Mouse (Mus musculus) midbrain, embryonic 14.5 days (tissue): Measurements from ENCODE around the gene Map2k6. TPM values are rescaled to one million over a fixed set of nuclear protein-coding genes. Genes with fewer than 3 reads are reported as not detected.
A peak's percentile ranks its signal among the peaks of the same experiment; 100 is the strongest.

Source experiments
- ATAC-seq: fragments of 200-750 bp; cut with Nextera tagmentation; 2 replicates; pipeline ENCODE4 v1.8.0; 2017; ENCODE audit warnings: moderate number of reproducible peaks, moderate library complexity; ENCODE audit not compliant: low FRiP score, low TSS enrichment
- DNase-seq: peaks from one replicate; pipeline ENCODE4 v3.0.0-alpha.2; 2015
- H3K27ac ChIP-seq: fragments of 300-500 bp; sonication (generic); replicated peaks from 2 replicates; pipeline ENCODE4 v1.5.1; 2014; ENCODE audit warnings: mild to moderate bottlenecking, low read depth, low read length, moderate library complexity
- H3K27me3 ChIP-seq: fragments of 300-500 bp; sonication (generic); 2 replicates; pipeline ENCODE4 v1.6.1; 2014; ENCODE audit warnings: low read length, control low read depth, mixed read lengths; ENCODE audit not compliant: control insufficient read depth, insufficient read depth
- H3K36me3 ChIP-seq: fragments of 300-500 bp; sonication (generic); 2 replicates; pipeline ENCODE4 v1.6.1; 2014; ENCODE audit warnings: low read length, control low read depth; ENCODE audit not compliant: control insufficient read depth, insufficient read depth
- H3K4me1 ChIP-seq: fragments of 300-500 bp; sonication (generic); 2 replicates; pipeline ENCODE4 v1.6.1; 2014; ENCODE audit warnings: mild to moderate bottlenecking, antibody characterized with exemption, low read length, control low read depth; ENCODE audit not compliant: control insufficient read depth, insufficient read depth
- H3K4me2 ChIP-seq: fragments of 300-500 bp; sonication (generic); 2 replicates; pipeline ENCODE4 v1.6.1; 2014; ENCODE audit warnings: mild to moderate bottlenecking, low read length, moderate library complexity
- H3K4me3 ChIP-seq: fragments of 300-500 bp; sonication (generic); replicated peaks from 2 replicates; pipeline ENCODE4 v1.5.1; 2014; ENCODE audit warnings: low read depth, low read length
- H3K9ac ChIP-seq: fragments of 300-500 bp; sonication (generic); replicated peaks from 2 replicates; pipeline ENCODE4 v1.6.1; 2014; ENCODE audit warnings: mild to moderate bottlenecking, low read length, moderate library complexity
- H3K9me3 ChIP-seq: fragments of 300-500 bp; sonication (generic); 2 replicates; pipeline ENCODE4 v1.6.1; 2016; ENCODE audit warnings: low read length, control low read depth, mixed read lengths; ENCODE audit not compliant: control insufficient read depth
- WGBS: fragments of 180-500 bp; shearing (Covaris S2); extraction: QIAGEN DNeasy Blood & Tissue Kit; methylation state at CpG from one replicate; pipeline ENCODE4 v1.1.7; 2014; 5-methylcytosine and 5-hydroxymethylcytosine counted together
- polyA plus RNA-seq: library from polyadenylated mRNA; unstranded; fragments of >200 nt; fragmentation: Nextera tagmentation; extraction: Ambion mirVana; gene quantifications from 2 replicates; pipeline ENCODE4 v1.2.1, GENCODE M21; 2014

Gene Map2k6
- polyA plus RNA-seq, 1 experiment from 2014 or later, result 26.2 TPM

- Histone ChIP-seq H3K4me2 (no peak overlapping the region), H3K9me3 (no peaks in the 10 kb centered on the region), H3K4me1 (no peaks in the 10 kb centered on the region), H3K4me3 (no peak overlapping the region), H3K36me3 (no peaks in the 10 kb centered on the region), H3K27ac (no peak overlapping the region), H3K27me3 (no peaks in the 10 kb centered on the region), H3K9ac (no peak overlapping the region)
- DNase-seq (no peak), ATAC-seq (no peak)
- 76% methylated on average over 8 of the region's 8 CpGs for WGBS
These were observed 27.1 kb upstream of the Map2k6 start for GRCm38 (mm10) chr11:110371827-110372226.

- ATAC-seq (no peak), DNase-seq (no peak)
- 84% methylated on average over 15 of the region's 15 CpGs for WGBS
- Histone ChIP-seq H3K4me2 (no peak overlapping the region), H3K9me3 (no peaks in the 10 kb centered on the region), H3K4me3 (no peak overlapping the region), H3K4me1 (no peaks in the 10 kb centered on the region), H3K27me3 (no peaks in the 10 kb centered on the region), H3K9ac (no peak overlapping the region), H3K27ac (no peak overlapping the region), H3K36me3 (no peaks in the 10 kb centered on the region)
These were observed 26.5 kb upstream of the Map2k6 start for GRCm38 (mm10) chr11:110372266-110372954.

GRCm38 (mm10) chr11:110374036-110374435 is 24.9 kb upstream of the Map2k6 start:
- H3K4me2 ChIP-seq, result no peak overlapping the region
- DNase-seq (no peak), ATAC-seq (no peak)
- H3K9me3 ChIP-seq, result no peaks in the 10 kb centered on the region
- H3K36me3 ChIP-seq, result no peaks in the 10 kb centered on the region
- H3K4me3 ChIP-seq, result no peak overlapping the region
- 81% methylated on average over 9 of the region's 9 CpGs for WGBS
- no peaks in the 10 kb centered on the region for H3K27me3 ChIP-seq
- no peak overlapping the region for H3K27ac ChIP-seq
- no peaks in the 10 kb centered on the region for H3K4me1 ChIP-seq
- H3K9ac ChIP-seq, result no peak overlapping the region

- Histone ChIP-seq H3K36me3 (no peaks in the 10 kb centered on the region), H3K4me1 (no peaks in the 10 kb centered on the region), H3K4me3 (peak overlapping the region; percentile 14), H3K27ac (no peak overlapping the region), H3K9me3 (no peaks in the 10 kb centered on the region), H3K9ac (no peak overlapping the region), H3K27me3 (no peaks in the 10 kb centered on the region), H3K4me2 (peak overlapping the region; percentile 58)
- 14% methylated on average over 20 of the region's 20 CpGs for WGBS
- DNase-seq (peak; percentile 58), ATAC-seq (no peak; the same call in 1 of the 2 replicates)
These were observed 19.1 kb upstream of the Map2k6 start for GRCm38 (mm10) chr11:110379661-110380309.

GRCm38 (mm10) chr11:110380310-110380668 is 18.6 kb upstream of the Map2k6 start:
- 30% methylated on average over 15 of the region's 15 CpGs for WGBS
- Histone ChIP-seq H3K9ac (no peak overlapping the region), H3K27me3 (no peaks in the 10 kb centered on the region), H3K9me3 (no peaks in the 10 kb centered on the region), H3K4me3 (peak overlapping the region; percentile 14), H3K4me1 (no peaks in the 10 kb centered on the region), H3K27ac (no peak overlapping the region), H3K4me2 (peak overlapping the region; percentile 58), H3K36me3 (no peaks in the 10 kb centered on the region)
- ATAC-seq (no peak), DNase-seq (no peak)

GRCm38 (mm10) chr11:110385487-110385886 is 13.4 kb upstream of the Map2k6 start:
- no peak overlapping the region for H3K27ac ChIP-seq
- no peaks in the 10 kb centered on the region for H3K36me3 ChIP-seq
- H3K27me3 ChIP-seq, result no peaks in the 10 kb centered on the region
- no peaks in the 10 kb centered on the region for H3K9me3 ChIP-seq
- no peak overlapping the region for H3K4me2 ChIP-seq
- ATAC-seq (no peak), DNase-seq (no peak)
- no peak overlapping the region for H3K9ac ChIP-seq
- no peaks in the 10 kb centered on the region for H3K4me1 ChIP-seq
- H3K4me3 ChIP-seq, result no peak overlapping the region
- 93% methylated on average over 2 of the region's 2 CpGs for WGBS

GRCm38 (mm10) chr11:110392763-110393162 is 6.2 kb upstream of the Map2k6 start:
- H3K27me3 ChIP-seq, result no peaks in the 10 kb centered on the region
- peak; percentile 35 for DNase-seq
- H3K27ac ChIP-seq, result no peak overlapping the region
- no peaks in the 10 kb centered on the region for H3K36me3 ChIP-seq
- no peaks in the 10 kb centered on the region for H3K9me3 ChIP-seq
- H3K4me2 ChIP-seq, result no peak overlapping the region
- no peaks in the 10 kb centered on the region; the same call in 1 of the 2 replicates for H3K4me1 ChIP-seq
- H3K4me3 ChIP-seq, result no peak overlapping the region
- no peak overlapping the region for H3K9ac ChIP-seq
- WGBS, result 47% methylated on average over 3 of the region's 3 CpGs
- no peak for ATAC-seq

- DNase-seq (no peak), ATAC-seq (no peak)
- Histone ChIP-seq H3K4me2 (no peak overlapping the region), H3K27ac (no peak overlapping the region), H3K4me3 (no peak overlapping the region), H3K4me1 (peaks cover 4% of the 10 kb centered on the region), H3K9me3 (no peaks in the 10 kb centered on the region), H3K27me3 (no peaks in the 10 kb centered on the region), H3K9ac (no peak overlapping the region), H3K36me3 (no peaks in the 10 kb centered on the region)
- WGBS, result 91% methylated on average over 5 of the region's 5 CpGs
These were observed 4.0 kb upstream of the Map2k6 start for GRCm38 (mm10) chr11:110394788-110395452.
